Mouse (Mus musculus) embryonic facial prominence, embryonic 14.5 days (tissue): Measurements from ENCODE around the gene Eif1. TPM values are rescaled to one million over a fixed set of nuclear protein-coding genes. Genes with fewer than 3 reads are reported as not detected.
"Not testable (repeated sequence)": the region's sequence is repeated elsewhere in the genome, so short reads cannot be mapped to it uniquely, and the experiment has no call there.

Experiments used
- ATAC-seq: fragments of 200-750 bp; cut with Nextera tagmentation; 2 replicates; pipeline ENCODE4 v1.8.0; 2017; ENCODE audit warnings: low read depth, moderate number of reproducible peaks, moderate TSS enrichment
- DNase-seq: peaks from one replicate; pipeline ENCODE4 v3.0.0-alpha.2; 2015; ENCODE audit warnings: low spot score
- H3K27ac ChIP-seq: fragments of 300-500 bp; sonication (generic); replicated peaks from 2 replicates; pipeline ENCODE4 v1.5.1; 2014; ENCODE audit warnings: low read depth, mild to moderate bottlenecking, low read length, moderate library complexity
- H3K27me3 ChIP-seq: fragments of 300-500 bp; sonication (generic); replicated peaks from 2 replicates; pipeline ENCODE4 v1.6.1; 2014; ENCODE audit warnings: low read length; ENCODE audit not compliant: control insufficient read depth, insufficient read depth
- H3K36me3 ChIP-seq: fragments of 300-500 bp; sonication (generic); 2 replicates; pipeline ENCODE4 v1.6.1; 2014; ENCODE audit warnings: low read length, mixed read lengths; ENCODE audit not compliant: control insufficient read depth, insufficient read depth
- H3K4me1 ChIP-seq: fragments of 300-500 bp; sonication (generic); 2 replicates; pipeline ENCODE4 v1.6.1; 2014; ENCODE audit warnings: antibody characterized with exemption, low read length; ENCODE audit not compliant: control insufficient read depth, insufficient read depth
- H3K4me2 ChIP-seq: fragments of 300-500 bp; sonication (generic); 2 replicates; pipeline ENCODE4 v1.6.1; 2014; ENCODE audit warnings: low read depth, mild to moderate bottlenecking, low read length, moderate library complexity, mixed read lengths
- H3K4me3 ChIP-seq: fragments of 300-500 bp; sonication (generic); 2 replicates; pipeline ENCODE4 v1.5.1; 2014; ENCODE audit warnings: low read depth, mild to moderate bottlenecking, low read length
- H3K9ac ChIP-seq: fragments of 300-500 bp; sonication (generic); 2 replicates; pipeline ENCODE4 v1.6.1; 2014; ENCODE audit warnings: low read depth, mild to moderate bottlenecking, low read length, moderate library complexity, mixed read lengths
- H3K9me3 ChIP-seq: fragments of 300-500 bp; sonication (generic); 2 replicates; pipeline ENCODE4 v1.6.1; 2016; ENCODE audit warnings: low read length; ENCODE audit not compliant: control insufficient read depth
- WGBS: fragments of 180-500 bp; shearing (Covaris S2); extraction: QIAGEN DNeasy Blood & Tissue Kit; methylation state at CpG from one replicate; pipeline ENCODE4 v1.1.7; 2014; 5-methylcytosine and 5-hydroxymethylcytosine counted together
- polyA plus RNA-seq: library from polyadenylated mRNA; unstranded; fragments of >200 nt; fragmentation: Nextera tagmentation; extraction: Ambion mirVana; gene quantifications from 2 replicates; pipeline ENCODE4 v1.2.1, GENCODE M21; 2014

Eif1 gene
- polyA plus RNA-seq, 1 experiment from 2014 or later = 1,879 TPM

- WGBS = 88% methylated on average over 5 of the region's 5 CpGs
- H3K4me3 ChIP-seq = no peak overlapping the region
Observed at GRCm38 (mm10) chr11:100301292-100301691, 18.4 kb upstream of the Eif1 start.

GRCm38 (mm10) chr11:100307900-100308299 lies 11.8 kb upstream of the Eif1 start:
- Histone ChIP-seq H3K36me3 (no peaks in the 10 kb centered on the region), H3K9me3 (no peaks in the 10 kb centered on the region), H3K4me1 (no peaks in the 10 kb centered on the region), H3K9ac (no peak overlapping the region), H3K4me2 (no peak overlapping the region), H3K4me3 (no peak overlapping the region), H3K27me3 (no peaks in the 10 kb centered on the region), H3K27ac (no peak overlapping the region)
- WGBS = 85% methylated on average over 5 of the region's 5 CpGs
- ATAC-seq = no peak
- DNase-seq = no peak

More at GRCm38 (mm10) chr11:100301292-100301691, 18.4 kb upstream of the Eif1 start:
- no peak for DNase-seq
- no peaks in the 10 kb centered on the region for H3K9me3 ChIP-seq
- ATAC-seq = no peak
- no peaks in the 10 kb centered on the region for H3K4me1 ChIP-seq
- H3K27ac ChIP-seq = no peak overlapping the region
- no peaks in the 10 kb centered on the region for H3K27me3 ChIP-seq
- H3K9ac ChIP-seq = no peak overlapping the region
- H3K4me2 ChIP-seq = no peak overlapping the region
- no peaks in the 10 kb centered on the region for H3K36me3 ChIP-seq

- not testable (repeated sequence) for H3K27ac ChIP-seq, H3K4me1 ChIP-seq, H3K4me3 ChIP-seq, H3K27me3 ChIP-seq, H3K36me3 ChIP-seq, H3K9ac ChIP-seq, H3K9me3 ChIP-seq, DNase-seq, H3K4me2 ChIP-seq, ATAC-seq
- WGBS = 94% methylated on average over 6 of the region's 6 CpGs
Observed at GRCm38 (mm10) chr11:100308672-100309071, 11.0 kb upstream of the Eif1 start.

- no peaks in the 10 kb centered on the region for H3K27me3 ChIP-seq
- H3K9me3 ChIP-seq = no peaks in the 10 kb centered on the region
- H3K4me2 ChIP-seq = no peak overlapping the region
- H3K9ac ChIP-seq = no peak overlapping the region
- no peak for ATAC-seq
- H3K4me1 ChIP-seq = no peaks in the 10 kb centered on the region
- H3K36me3 ChIP-seq = no peaks in the 10 kb centered on the region
- 78% methylated on average over 1 of the region's 1 CpGs for WGBS
- H3K4me3 ChIP-seq = no peak overlapping the region
- H3K27ac ChIP-seq = no peak overlapping the region
- DNase-seq = no peak
Observed at GRCm38 (mm10) chr11:100311656-100312055, 8.0 kb upstream of the Eif1 start.

- H3K9ac ChIP-seq = no peak overlapping the region
- DNase-seq (no peak), ATAC-seq (no peak)
- no peak overlapping the region for H3K27ac ChIP-seq
- 39% methylated on average over 5 of the region's 5 CpGs for WGBS
- H3K4me3 ChIP-seq = no peak overlapping the region
- no peaks in the 10 kb centered on the region for H3K4me1 ChIP-seq
- H3K36me3 ChIP-seq = no peaks in the 10 kb centered on the region
- H3K9me3 ChIP-seq = no peaks in the 10 kb centered on the region
- no peak overlapping the region for H3K4me2 ChIP-seq
- no peaks in the 10 kb centered on the region for H3K27me3 ChIP-seq
Observed at GRCm38 (mm10) chr11:100312096-100312679, 7.5 kb upstream of the Eif1 start.

- 88% methylated on average over 6 of the region's 6 CpGs for WGBS
Observed at GRCm38 (mm10) chr11:100313424-100313823, 6.3 kb upstream of the Eif1 start.

GRCm38 (mm10) chr11:100315439-100315838 lies 4.2 kb upstream of the Eif1 start:
- Histone ChIP-seq H3K36me3 (no peaks in the 10 kb centered on the region), H3K4me1 (no peaks in the 10 kb centered on the region), H3K27me3 (no peaks in the 10 kb centered on the region), H3K4me2 (no peak overlapping the region), H3K4me3 (no peak overlapping the region), H3K27ac (no peak overlapping the region), H3K9ac (no peak overlapping the region), H3K9me3 (no peaks in the 10 kb centered on the region)
- WGBS = 88% methylated on average over 5 of the region's 5 CpGs
- no peak for ATAC-seq
- no peak for DNase-seq

More at GRCm38 (mm10) chr11:100313424-100313823, 6.3 kb upstream of the Eif1 start:
- H3K27me3 ChIP-seq = no peaks in the 10 kb centered on the region
- no peak overlapping the region for H3K27ac ChIP-seq
- H3K9me3 ChIP-seq = no peaks in the 10 kb centered on the region
- H3K9ac ChIP-seq = no peak overlapping the region
- no peak for DNase-seq
- no peaks in the 10 kb centered on the region for H3K4me1 ChIP-seq
- no peak for ATAC-seq
- H3K4me2 ChIP-seq = no peak overlapping the region
- no peaks in the 10 kb centered on the region for H3K36me3 ChIP-seq
- no peak overlapping the region for H3K4me3 ChIP-seq

GRCm38 (mm10) chr11:100317826-100318380 lies 1.8 kb upstream of the Eif1 start:
- no peak overlapping the region for H3K9ac ChIP-seq
- H3K4me2 ChIP-seq = no peak overlapping the region
- ATAC-seq (no peak), DNase-seq (no peak)
- no peaks in the 10 kb centered on the region for H3K27me3 ChIP-seq
- WGBS = 70% methylated on average over 6 of the region's 6 CpGs
- no peak overlapping the region for H3K4me3 ChIP-seq
- H3K36me3 ChIP-seq = peaks cover 22% of the 10 kb centered on the region
- no peak overlapping the region for H3K27ac ChIP-seq
- H3K9me3 ChIP-seq = no peaks in the 10 kb centered on the region
- no peaks in the 10 kb centered on the region for H3K4me1 ChIP-seq
